15 mouse cellular contexts compared by ENCODE assay signal in genomic region chr14:12089954-12090353, GRCm38 (mm10).
"Had no signal": no experiment of that assay in that cellular context is flagged by ENCODE, and none has a peak within 500 bp of the region (broad histone marks: within the 10 kb centered on the region; RNA-seq: fewer than 3 reads in every experiment).

No protein-coding gene starts in this region.

- ATAC-seq: intestine, embryonic 15.5 days; liver, embryonic 12.5 days had no signal

- H3K4me2 ChIP-seq: intestine, embryonic 15.5 days; kidney, embryonic 15.5 days; limb, embryonic 15.5 days; liver, embryonic 12.5 days; lung, embryonic 14.5 days; stomach, embryonic 15.5 days had no signal

- H3K27me3 ChIP-seq: intestine, embryonic 15.5 days; kidney, embryonic 15.5 days; limb, embryonic 15.5 days; liver, embryonic 12.5 days; stomach, embryonic 15.5 days had no signal

- H3K27ac ChIP-seq: intestine, embryonic 15.5 days; kidney, embryonic 15.5 days; left cerebral cortex, adult 2 months; limb, embryonic 15.5 days; liver, embryonic 12.5 days; macrophage; stomach, embryonic 15.5 days had no signal

- H3K36me3 ChIP-seq: intestine, embryonic 15.5 days; kidney, embryonic 15.5 days; limb, embryonic 15.5 days; liver, embryonic 12.5 days; stomach, embryonic 15.5 days had no signal

- H3K4me1 ChIP-seq: intestine, embryonic 15.5 days; liver, embryonic 12.5 days had no signal

- H3K9me3 ChIP-seq: intestine, embryonic 15.5 days; kidney, embryonic 15.5 days; limb, embryonic 15.5 days; liver, embryonic 12.5 days; megakaryocyte, embryonic 14.5 days; stomach, embryonic 15.5 days had no signal

- H3K4me3 ChIP-seq: intestine, embryonic 15.5 days; kidney, embryonic 15.5 days; left cerebral cortex, adult 2 months; limb, embryonic 15.5 days; liver, embryonic 12.5 days; megakaryocyte, embryonic 14.5 days; stomach, embryonic 15.5 days had no signal

- DNase-seq: kidney, postnatal 25 days; lung, embryonic 14.5 days; lung, postnatal 14 days; midbrain, embryonic 14.5 days; right cerebral cortex, postnatal 4 days; spleen, adult 18-20 months; thymus, postnatal 36 days had no signal

- H3K9ac ChIP-seq: intestine, embryonic 15.5 days; kidney, embryonic 15.5 days; limb, embryonic 15.5 days; liver, embryonic 12.5 days; lung, embryonic 14.5 days; stomach, embryonic 15.5 days had no signal
